Mouse (Mus musculus) G1E (cell line): ENCODE measurements around the gene Zfp36l2. TPM values are rescaled to one million over a fixed set of nuclear protein-coding genes. Genes with fewer than 3 reads are reported as not detected.

ENCODE experiments used
- ATAC-seq: 2 replicates; pipeline ENCODE4 v1.8.0; 2016; ENCODE audit warnings: mild to moderate bottlenecking; ENCODE audit not compliant: insufficient number of reproducible peaks, poor library complexity, low FRiP score, severe bottlenecking; ENCODE audit errors: extremely low read depth
- DNase-seq: peaks from one replicate; pipeline ENCODE4 v3.0.0; 2012; ENCODE audit warnings: low spot score
- H3K27me3 ChIP-seq: 2 replicates; pipeline ENCODE4 v1.6.1; 2012; ENCODE audit warnings: mild to moderate bottlenecking, low read length, inconsistent platforms; ENCODE audit not compliant: insufficient read depth
- H3K36me3 ChIP-seq: replicated peaks from 2 replicates; pipeline ENCODE3; 2012; ENCODE audit warnings: mild to moderate bottlenecking, inconsistent platforms
- H3K4me1 ChIP-seq: 2 replicates; pipeline ENCODE4 v1.6.1; 2012; ENCODE audit warnings: low read depth, low read length, inconsistent platforms, mixed read lengths; ENCODE audit not compliant: insufficient read depth
- H3K4me3 ChIP-seq: 2 replicates; pipeline ENCODE4 v1.5.1; 2012; ENCODE audit warnings: low read depth, mild to moderate bottlenecking, inconsistent platforms, low read length, moderate library complexity, mixed read lengths
- H3K9me3 ChIP-seq: replicated peaks from 2 replicates; pipeline ENCODE4 v1.6.1; 2012; ENCODE audit warnings: inconsistent platforms
- CTCF ChIP-seq: IDR thresholded peaks from 2 replicates; pipeline ENCODE4 v1.5.1; 2012; ENCODE audit warnings: low read depth, low read length, inconsistent platforms, mixed read lengths
- GATA1 ChIP-seq: IDR thresholded peaks from 2 replicates; pipeline ENCODE4 v1.6.1; 2012; ENCODE audit warnings: borderline replicate concordance, low read length, inconsistent platforms, mixed read lengths
- GATA2 ChIP-seq: IDR thresholded peaks from 2 replicates; pipeline ENCODE4 v1.6.1; 2012; ENCODE audit warnings: low read depth, low read length, inconsistent platforms, borderline replicate concordance
- POLR2AphosphoS5 ChIP-seq: IDR thresholded peaks from 2 replicates; pipeline ENCODE4 v1.6.1; 2012; ENCODE audit warnings: low read depth, low read length, inconsistent platforms; ENCODE audit not compliant: insufficient replicate concordance
- TAL1 ChIP-seq: conservative IDR thresholded peaks from 2 replicates; pipeline ENCODE4 v1.6.1; 2012; ENCODE audit warnings: low read depth, low read length, inconsistent platforms, mixed read lengths
- polyA plus RNA-seq: library from polyadenylated mRNA; stranded (reverse); fragments of >175 nt; gene quantifications from 2 replicates; pipeline ENCODE4 v1.2.3, GENCODE M21; 2012
- total RNA-seq, 2 experiments: library from RNA; stranded (forward) in 1 of 2; stranded (reverse) in 1 of 2; fragments of 200-1000 nt in 1 of 2; fragments of >200 nt in 1 of 2; fragmentation: Nextera tagmentation in 1 of 2; gene quantifications; 2 replicates each; pipeline ENCODE4 v1.2.3; 2014 to 2017

Gene Zfp36l2
- total and polyA plus RNA-seq, 3 experiments, result 112 to 884 (median 417) TPM

DNA sequence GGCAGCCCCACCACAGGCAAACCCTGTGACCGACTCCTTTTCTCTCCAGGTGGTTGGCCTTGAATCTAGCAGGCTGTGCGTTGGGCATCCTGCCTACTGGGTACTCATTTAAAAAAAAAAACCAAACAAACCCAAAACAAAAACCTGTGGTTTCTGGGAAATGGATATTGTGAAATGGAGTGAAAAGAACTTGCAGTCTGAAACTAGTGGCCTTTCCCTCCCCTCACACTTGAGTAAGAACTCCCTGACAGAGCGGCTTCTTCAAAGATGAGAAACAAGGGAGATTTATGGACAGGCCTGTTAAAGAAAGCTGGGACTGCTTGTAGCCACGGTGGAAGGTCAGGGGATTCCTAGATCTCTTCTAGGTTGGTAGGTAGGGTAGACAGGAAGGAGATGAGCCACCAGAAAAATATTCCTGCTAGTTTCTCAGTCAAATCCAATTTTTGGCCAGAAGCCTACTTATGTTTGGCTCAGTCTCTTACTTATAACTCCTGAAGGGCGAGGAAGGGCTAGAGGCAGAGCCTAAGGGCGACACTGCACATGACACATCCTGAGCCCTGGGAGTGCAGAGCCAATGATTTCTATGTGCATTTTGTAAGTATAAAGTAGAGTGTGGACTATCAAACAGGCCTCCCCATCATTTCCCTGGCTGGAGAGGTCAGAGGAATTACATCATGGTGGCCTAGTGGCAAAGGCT, 27.7 kb upstream of the Zfp36l2 start:
- ATAC-seq (no peak), DNase-seq (no peak)
- TF ChIP-seq TAL1 (no peak), CTCF (no peak), GATA1 (no peak), GATA2 (no peak), POLR2AphosphoS5 (no peak)
- Histone ChIP-seq H3K36me3 (peaks cover 95% of the 10 kb centered on the region), H3K9me3 (no peaks in the 10 kb centered on the region), H3K4me1 (no peaks in the 10 kb centered on the region), H3K4me3 (no peak overlapping the region), H3K27me3 (no peaks in the 10 kb centered on the region)

- no peak for DNase-seq
- no peaks in the 10 kb centered on the region for H3K27me3 ChIP-seq
- peaks cover 92% of the 10 kb centered on the region for H3K36me3 ChIP-seq
- no peaks in the 10 kb centered on the region for H3K9me3 ChIP-seq
- no peak for ATAC-seq
- no peaks in the 10 kb centered on the region for H3K4me1 ChIP-seq
- H3K4me3 ChIP-seq, result no peak overlapping the region
- TF ChIP-seq GATA2, result no peak
- no peak for TF ChIP-seq CTCF
- TF ChIP-seq GATA1, result no peak
- TF ChIP-seq TAL1, result no peak
- TF ChIP-seq POLR2AphosphoS5, result no peak
Observed at GRCm38 (mm10) chr17:84213464-84213863, 25.7 kb upstream of the Zfp36l2 start.

GRCm38 (mm10) chr17:84207611-84208010, 19.9 kb upstream of the Zfp36l2 start:
- Histone ChIP-seq H3K4me3 (no peak overlapping the region), H3K36me3 (peaks cover 85% of the 10 kb centered on the region)

GRCm38 (mm10) chr17:84206239-84206638, 18.5 kb upstream of the Zfp36l2 start:
- DNase-seq (no peak), ATAC-seq (no peak)
- Histone ChIP-seq H3K9me3 (no peaks in the 10 kb centered on the region), H3K36me3 (peaks cover 73% of the 10 kb centered on the region), H3K4me1 (no peaks in the 10 kb centered on the region; the same call in 1 of the 2 replicates), H3K4me3 (no peak overlapping the region), H3K27me3 (no peaks in the 10 kb centered on the region)
- TF ChIP-seq POLR2AphosphoS5, result no peak
- TF ChIP-seq GATA2, result no peak
- TF ChIP-seq TAL1, result no peak
- no peak for TF ChIP-seq GATA1
- no peak for TF ChIP-seq CTCF

More at GRCm38 (mm10) chr17:84207611-84208010, 19.9 kb upstream of the Zfp36l2 start:
- DNase-seq (no peak), ATAC-seq (no peak)
- Histone ChIP-seq H3K27me3 (no peaks in the 10 kb centered on the region), H3K4me1 (no peaks in the 10 kb centered on the region; the same call in 1 of the 2 replicates), H3K9me3 (no peaks in the 10 kb centered on the region)
- TF ChIP-seq GATA2 (no peak), POLR2AphosphoS5 (no peak), GATA1 (no peak), CTCF (no peak), TAL1 (no peak)

GRCm38 (mm10) chr17:84204962-84205361, 17.2 kb upstream of the Zfp36l2 start:
- DNase-seq, result no peak
- Histone ChIP-seq H3K4me3 (no peak overlapping the region), H3K27me3 (no peaks in the 10 kb centered on the region), H3K4me1 (no peaks in the 10 kb centered on the region; the same call in 1 of the 2 replicates), H3K36me3 (peaks cover 73% of the 10 kb centered on the region), H3K9me3 (no peaks in the 10 kb centered on the region)
- no peak for TF ChIP-seq TAL1
- no peak for TF ChIP-seq GATA1
- no peak for TF ChIP-seq CTCF
- no peak for TF ChIP-seq POLR2AphosphoS5
- no peak for TF ChIP-seq GATA2
- no peak for ATAC-seq

GRCm38 (mm10) chr17:84203340-84203739, 15.6 kb upstream of the Zfp36l2 start:
- Histone ChIP-seq H3K36me3 (peaks cover 73% of the 10 kb centered on the region), H3K27me3 (no peaks in the 10 kb centered on the region), H3K4me1 (no peaks in the 10 kb centered on the region; the same call in 1 of the 2 replicates), H3K4me3 (no peak overlapping the region), H3K9me3 (no peaks in the 10 kb centered on the region)
- ATAC-seq (no peak), DNase-seq (no peak)
- no peak for TF ChIP-seq CTCF
- TF ChIP-seq GATA1, result no peak
- TF ChIP-seq POLR2AphosphoS5, result no peak
- TF ChIP-seq TAL1, result no peak
- no peak for TF ChIP-seq GATA2
